Mouse (Mus musculus) myocyte (in vitro differentiated cells): ENCODE data around the gene Stab2. TPM values are rescaled to one million over a fixed set of nuclear protein-coding genes. Genes with fewer than 3 reads are reported as not detected.

ENCODE experiments used
- H3K27me3 ChIP-seq: one replicate; pipeline ENCODE4 v1.6.1; 2011; ENCODE audit not compliant: control insufficient read depth, insufficient read depth, insufficient read length
- H3K36me3 ChIP-seq: one replicate; pipeline ENCODE4 v1.6.1; 2011; ENCODE audit not compliant: control insufficient read depth, insufficient read depth
- H3K4me2 ChIP-seq: one replicate; pipeline ENCODE4 v1.6.1; 2011; ENCODE audit warnings: low read depth, control low read depth
- H3K4me3 ChIP-seq: one replicate; pipeline ENCODE4 v1.5.1; 2011; ENCODE audit warnings: mild to moderate bottlenecking, control low read depth, moderate library complexity
- H3K79me2 ChIP-seq: one replicate; pipeline ENCODE4 v1.6.1; 2011; ENCODE audit not compliant: control insufficient read depth, insufficient read depth
- H3ac ChIP-seq: one replicate; pipeline ENCODE4 v1.6.1; 2011; ENCODE audit not compliant: control insufficient read depth, insufficient read length
- CEBPB ChIP-seq: IDR thresholded peaks from 2 replicates; pipeline ENCODE4 v1.6.1; 2011; ENCODE audit warnings: mild to moderate bottlenecking, moderate library complexity; ENCODE audit not compliant: poor library complexity, insufficient read depth, severe bottlenecking
- E2F4 ChIP-seq: IDR thresholded peaks from one replicate; pipeline ENCODE4 v1.6.1; 2011; ENCODE audit warnings: mild to moderate bottlenecking, control low read depth, moderate library complexity; ENCODE audit not compliant: insufficient read depth
- MAX ChIP-seq: IDR thresholded peaks from one replicate; pipeline ENCODE4 v1.6.1; 2011; ENCODE audit warnings: low read depth, mild to moderate bottlenecking, control low read depth
- MYOD1 ChIP-seq, 3 experiments: IDR thresholded peaks; one replicate each; pipeline ENCODE4 v1.6.1; 2011; ENCODE audit warnings: control low read depth in 2 of 3, low read depth in 2 of 3, mild to moderate bottlenecking in 2 of 3, moderate library complexity in 1 of 3; ENCODE audit not compliant: insufficient read length in 2 of 3, control insufficient read depth in 1 of 3
- MYOG ChIP-seq, 3 experiments: IDR thresholded peaks; one replicate each; pipeline ENCODE4 v1.6.1; 2011; ENCODE audit warnings: control low read depth in 2 of 3, low read depth in 2 of 3, mild to moderate bottlenecking in 2 of 3; ENCODE audit not compliant: insufficient read length in 2 of 3, control insufficient read depth in 1 of 3, insufficient read depth in 1 of 3
- POLR2A ChIP-seq: IDR thresholded peaks from one replicate; pipeline ENCODE4 v1.6.1; 2011; ENCODE audit warnings: low read depth, mild to moderate bottlenecking, control low read depth, moderate library complexity; ENCODE audit not compliant: insufficient read length
- POLR2AphosphoS2 ChIP-seq: IDR thresholded peaks from one replicate; pipeline ENCODE4 v1.6.1; 2011; ENCODE audit warnings: low read depth, control low read depth; ENCODE audit not compliant: insufficient read length
- REST ChIP-seq: IDR thresholded peaks from one replicate; pipeline ENCODE4 v1.6.1; 2011; ENCODE audit warnings: mild to moderate bottlenecking, control low read depth, moderate library complexity; ENCODE audit not compliant: insufficient read depth, insufficient read length
- SRF ChIP-seq: IDR thresholded peaks from one replicate; pipeline ENCODE4 v1.6.1; 2011; ENCODE audit warnings: low read depth; ENCODE audit not compliant: control insufficient read depth, insufficient read length
- TCF12 ChIP-seq: IDR thresholded peaks from one replicate; pipeline ENCODE4 v1.6.1; 2011; ENCODE audit warnings: mild to moderate bottlenecking, control low read depth; ENCODE audit not compliant: poor library complexity, insufficient read depth, severe bottlenecking
- TCF3 ChIP-seq: IDR thresholded peaks from one replicate; pipeline ENCODE4 v1.6.1; 2011; ENCODE audit warnings: low read depth, control low read depth; ENCODE audit not compliant: insufficient read length
- USF1 ChIP-seq: IDR thresholded peaks from one replicate; pipeline ENCODE4 v1.6.1; 2011; ENCODE audit warnings: low read depth, mild to moderate bottlenecking, control low read depth, moderate library complexity
- polyA plus RNA-seq: library from polyadenylated mRNA; unstranded; fragments of >200 nt; fragmentation: generic; extraction: Trizol; gene quantifications from one replicate; pipeline ENCODE4 v1.2.1, GENCODE M21; 2012; ENCODE audit warnings: missing spikeins

The Stab2 gene
- polyA plus RNA-seq, 1 experiment, result 0.17 TPM

GRCm38 (mm10) chr10:86829515-86829914, 178.3 kb downstream of the Stab2 start:
- no peak overlapping the region for H3K4me2 ChIP-seq
- no peak for TF ChIP-seq E2F4
- H3ac ChIP-seq, result no peak overlapping the region
- H3K27me3 ChIP-seq, result no peaks in the 10 kb centered on the region
- H3K79me2 ChIP-seq, result no peaks in the 10 kb centered on the region
- H3K4me3 ChIP-seq, result no peak overlapping the region
- H3K36me3 ChIP-seq, result peaks cover 17% of the 10 kb centered on the region

GRCm38 (mm10) chr10:86828221-86829135, 179.3 kb downstream of the Stab2 start:
- no peaks in the 10 kb centered on the region for H3K79me2 ChIP-seq
- TF ChIP-seq MYOD1 (IDR thresholded peaks at IDR 0.05; ENCODE audit: control insufficient read depth in 1 of 3, insufficient read length in 2 of 3, low read depth in 2 of 3), result peak in 2 of 3 experiments; percentile 72 to 91
- TF ChIP-seq REST, result no peak
- TF ChIP-seq SRF, result no peak
- no peak for TF ChIP-seq CEBPB
- peak in 1 of 3 experiments; percentile 69 for TF ChIP-seq MYOG (IDR thresholded peaks at IDR 0.05; ENCODE audit: control insufficient read depth in 1 of 3, insufficient read depth in 1 of 3, insufficient read length in 2 of 3, low read depth in 2 of 3)
- TF ChIP-seq TCF12, result peak; percentile 56
- no peak overlapping the region for H3ac ChIP-seq
- peaks cover 17% of the 10 kb centered on the region for H3K36me3 ChIP-seq
- H3K27me3 ChIP-seq, result no peaks in the 10 kb centered on the region
- no peak overlapping the region for H3K4me3 ChIP-seq
- no peak overlapping the region for H3K4me2 ChIP-seq

- TF ChIP-seq TCF3 (no peak), POLR2A (no peak), MAX (no peak), MYOG (IDR thresholded peaks at IDR 0.05; ENCODE audit: control insufficient read depth in 1 of 3, insufficient read depth in 1 of 3, insufficient read length in 2 of 3, low read depth in 2 of 3) (no peak), USF1 (no peak), SRF (no peak), E2F4 (no peak), REST (no peak), CEBPB (no peak), POLR2AphosphoS2 (no peak), TCF12 (no peak)
- no peak overlapping the region for H3K4me3 ChIP-seq
- no peaks in the 10 kb centered on the region for H3K79me2 ChIP-seq
- no peak overlapping the region for H3ac ChIP-seq
- no peak overlapping the region for H3K4me2 ChIP-seq
- H3K27me3 ChIP-seq, result no peaks in the 10 kb centered on the region
- H3K36me3 ChIP-seq, result peaks cover 17% of the 10 kb centered on the region
These were observed 180.9 kb downstream of the Stab2 start for GRCm38 (mm10) chr10:86826929-86827328.

- no peaks in the 10 kb centered on the region for H3K27me3 ChIP-seq
- H3K4me2 ChIP-seq, result no peak overlapping the region
- no peak overlapping the region for H3ac ChIP-seq
- no peaks in the 10 kb centered on the region for H3K79me2 ChIP-seq
- H3K4me3 ChIP-seq, result no peak overlapping the region
- peak in 1 of 3 experiments; percentile 14 for TF ChIP-seq MYOD1 (IDR thresholded peaks at IDR 0.05; ENCODE audit: control insufficient read depth in 1 of 3, insufficient read length in 2 of 3, low read depth in 2 of 3)
- no peak for TF ChIP-seq MYOG (IDR thresholded peaks at IDR 0.05; ENCODE audit: control insufficient read depth in 1 of 3, insufficient read depth in 1 of 3, insufficient read length in 2 of 3, low read depth in 2 of 3)
- peaks cover 13% of the 10 kb centered on the region for H3K36me3 ChIP-seq
These were observed 181.8 kb downstream of the Stab2 start for GRCm38 (mm10) chr10:86825871-86826522.

GRCm38 (mm10) chr10:86824871-86825270, 183.0 kb downstream of the Stab2 start:
- TF ChIP-seq TCF12 (no peak), SRF (no peak), REST (no peak), MAX (no peak), E2F4 (no peak), MYOD1 (IDR thresholded peaks at IDR 0.05; ENCODE audit: control insufficient read depth in 1 of 3, insufficient read length in 2 of 3, low read depth in 2 of 3) (no peak), POLR2A (no peak), MYOG (IDR thresholded peaks at IDR 0.05; ENCODE audit: control insufficient read depth in 1 of 3, insufficient read depth in 1 of 3, insufficient read length in 2 of 3, low read depth in 2 of 3) (no peak), TCF3 (no peak), USF1 (no peak), CEBPB (no peak), POLR2AphosphoS2 (no peak)
- no peaks in the 10 kb centered on the region for H3K27me3 ChIP-seq
- H3K4me3 ChIP-seq, result no peak overlapping the region
- no peak overlapping the region for H3K4me2 ChIP-seq
- peaks cover 13% of the 10 kb centered on the region for H3K36me3 ChIP-seq
- H3ac ChIP-seq, result no peak overlapping the region
- H3K79me2 ChIP-seq, result no peaks in the 10 kb centered on the region
